Mouse (Mus musculus) embryo, embryonic 10.5 days (tissue): ENCODE data around the gene Sema3a.
"Not testable (repeated sequence)": the region's sequence is repeated elsewhere in the genome, so short reads cannot be mapped to it uniquely, and the experiment has no call there.

ENCODE experiments used
- DNase-seq: peaks from one replicate; pipeline ENCODE4 v3.0.0-alpha.2; 2015; ENCODE audit warnings: low spot score

Sema3a gene

DNA sequence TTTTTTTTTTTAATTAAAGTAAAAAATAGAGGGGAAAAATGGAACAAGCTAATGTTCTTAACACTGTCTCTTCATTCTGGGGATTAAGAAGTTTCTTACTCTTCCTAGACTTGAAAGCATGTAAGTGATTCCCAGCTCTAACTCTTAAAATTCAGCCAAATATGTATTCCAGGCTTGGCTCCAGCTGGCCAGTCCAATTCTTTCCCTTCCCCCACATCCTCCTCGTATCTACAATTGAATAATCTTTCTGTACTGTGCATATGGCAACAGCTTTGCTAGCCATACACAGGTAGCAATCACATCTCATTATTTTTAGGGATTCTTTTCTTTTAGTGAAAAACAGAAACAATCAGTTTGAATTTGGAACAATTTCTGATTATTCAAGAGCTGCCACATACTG, 303.5 kb downstream of the Sema3a start:
- no peak for DNase-seq

GRCm38 (mm10) chr5:13431827-13432226, 306.6 kb downstream of the Sema3a start:
- no peak for DNase-seq

- DNase-seq, result no peak
These were observed 307.4 kb downstream of the Sema3a start for GRCm38 (mm10) chr5:13432574-13432973.

DNA sequence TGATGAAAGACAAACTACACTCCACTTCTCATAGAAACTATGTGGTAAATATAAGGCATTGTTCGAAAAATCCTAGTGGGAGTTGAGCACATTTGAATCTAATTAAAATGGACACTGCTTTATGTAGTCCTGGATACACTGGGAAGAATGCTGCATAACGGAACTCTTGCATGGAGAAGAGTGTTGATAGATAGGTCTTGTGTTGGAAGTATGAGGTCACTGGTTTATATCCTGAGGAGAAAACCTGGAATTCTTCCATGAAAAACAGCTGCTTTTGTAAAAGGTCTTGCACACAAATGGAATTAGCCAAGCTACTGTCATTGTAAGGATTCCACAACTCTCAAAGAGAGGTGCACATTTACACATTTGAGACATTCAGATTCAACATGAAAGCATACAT, 308.1 kb downstream of the Sema3a start:
- no peak for DNase-seq

- no peak for DNase-seq
These were observed 315.9 kb downstream of the Sema3a start for GRCm38 (mm10) chr5:13441112-13441511.

DNA sequence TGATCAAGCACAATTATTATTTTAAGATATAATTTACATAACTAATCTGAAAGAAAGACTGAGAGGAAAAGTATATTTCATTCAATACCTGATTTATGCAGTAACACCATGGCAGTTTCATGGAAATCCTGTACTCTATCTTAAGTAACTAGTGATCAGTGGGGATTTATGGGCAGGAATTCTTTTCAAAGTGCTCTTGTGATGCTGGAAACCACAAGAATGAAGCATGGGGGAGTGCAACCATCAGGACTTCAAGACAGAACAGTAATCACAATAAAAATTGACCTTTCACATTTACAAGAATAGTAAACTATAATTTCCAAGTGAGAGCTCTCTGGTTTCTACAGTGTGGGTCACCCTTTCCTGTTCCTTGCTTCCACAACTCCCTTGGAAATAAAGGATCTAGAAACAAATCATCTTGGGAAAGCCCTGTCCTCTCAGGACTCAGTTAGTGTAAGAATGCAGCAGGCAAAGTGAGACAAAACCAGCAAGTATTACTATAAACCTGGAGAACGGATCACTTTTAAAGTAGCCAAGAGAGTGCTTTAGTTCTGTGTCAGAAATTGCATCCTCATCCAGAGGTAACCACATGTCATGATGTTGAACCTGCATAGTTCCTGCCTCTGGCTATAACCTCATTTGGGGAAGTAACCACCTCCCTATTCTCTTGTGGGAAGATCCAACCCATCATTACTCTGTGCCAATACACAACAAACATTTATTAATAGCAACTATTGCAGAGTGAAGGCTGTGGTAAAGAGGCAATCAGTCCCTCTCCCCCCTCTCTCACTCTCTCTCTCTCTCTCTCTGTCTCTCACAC, 335.2 kb downstream of the Sema3a start:
- no peak for DNase-seq

DNA sequence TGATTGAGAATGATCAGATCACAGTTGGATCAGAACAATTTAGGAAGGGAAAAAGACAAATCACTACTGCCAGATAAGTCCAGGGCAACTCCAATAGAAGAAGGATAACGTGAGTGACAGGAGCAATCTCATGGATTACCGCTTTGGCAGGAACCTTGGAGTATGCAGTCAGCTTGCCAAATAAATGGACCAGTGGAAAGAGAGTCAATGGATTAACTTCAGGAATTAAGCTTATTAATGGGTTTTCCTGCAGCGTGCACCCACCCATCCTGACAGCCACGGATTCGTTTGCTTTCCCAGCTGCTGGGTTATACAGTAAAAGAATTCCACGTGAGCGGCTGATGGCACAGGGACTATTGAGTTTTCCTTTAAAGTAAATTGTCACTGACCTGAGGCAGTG, 343.6 kb downstream of the Sema3a start:
- peak; percentile 29 for DNase-seq

DNA sequence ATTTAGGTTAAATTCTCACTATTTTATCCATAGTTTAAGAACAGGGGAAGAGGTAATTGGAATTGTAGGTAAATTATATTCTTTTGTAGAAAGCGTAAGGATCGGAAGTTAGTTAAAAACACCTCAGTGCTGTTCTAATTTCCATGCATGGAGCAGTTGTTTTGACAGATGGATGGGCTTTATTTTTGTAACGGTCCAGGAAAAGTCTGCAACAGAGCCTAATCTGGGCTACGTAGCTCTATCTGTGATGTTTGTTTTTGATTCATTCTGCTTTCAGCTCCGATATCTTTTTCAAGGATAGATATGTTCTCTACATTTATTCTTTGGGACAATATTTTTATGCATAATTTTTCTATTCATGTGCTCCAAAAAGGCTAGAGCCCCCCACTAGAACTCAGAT, 344.2 kb downstream of the Sema3a start:
- DNase-seq, result no peak

GRCm38 (mm10) chr5:13470057-13470905, 345.1 kb downstream of the Sema3a start:
- DNase-seq, result peak; percentile 29

DNA sequence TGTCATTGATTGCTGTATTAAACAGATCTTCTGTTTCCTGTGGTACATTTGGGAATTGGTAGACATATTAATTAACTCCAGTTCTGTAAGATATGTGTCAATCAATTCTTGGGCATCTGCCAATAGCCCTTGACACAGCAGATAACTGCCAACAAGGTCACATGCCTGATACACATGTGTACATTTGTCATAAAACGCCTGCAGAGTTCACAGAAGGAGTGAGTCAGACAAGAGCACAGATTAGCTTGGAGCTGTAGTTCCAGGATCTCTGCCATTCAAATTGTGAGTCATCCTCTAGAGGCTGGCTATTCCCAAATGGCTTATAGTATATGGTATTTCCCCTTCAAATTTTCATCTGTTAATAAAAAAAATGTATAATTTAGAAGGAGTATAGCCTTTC, 352.4 kb downstream of the Sema3a start:
- DNase-seq, result no peak

DNA sequence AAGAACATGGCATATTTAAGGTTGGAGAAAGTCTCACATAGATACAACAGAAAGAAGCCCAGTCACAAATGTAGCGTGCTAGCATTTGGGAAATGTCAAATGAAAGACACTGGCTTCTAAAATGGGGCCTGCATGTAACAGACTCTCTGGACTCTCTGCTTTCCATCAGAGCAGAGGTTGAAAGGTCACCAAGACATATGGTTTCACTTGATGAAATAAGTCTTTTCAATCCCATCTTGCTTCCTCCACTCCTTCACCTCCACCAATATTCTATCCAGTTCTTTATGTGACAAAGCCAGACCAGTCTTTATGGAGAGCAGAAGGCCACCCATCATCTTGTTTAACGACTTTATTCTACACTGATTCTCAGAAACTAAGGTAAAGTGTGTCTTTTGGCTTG, 363.5 kb downstream of the Sema3a start:
- DNase-seq, result peak; percentile 81

DNA sequence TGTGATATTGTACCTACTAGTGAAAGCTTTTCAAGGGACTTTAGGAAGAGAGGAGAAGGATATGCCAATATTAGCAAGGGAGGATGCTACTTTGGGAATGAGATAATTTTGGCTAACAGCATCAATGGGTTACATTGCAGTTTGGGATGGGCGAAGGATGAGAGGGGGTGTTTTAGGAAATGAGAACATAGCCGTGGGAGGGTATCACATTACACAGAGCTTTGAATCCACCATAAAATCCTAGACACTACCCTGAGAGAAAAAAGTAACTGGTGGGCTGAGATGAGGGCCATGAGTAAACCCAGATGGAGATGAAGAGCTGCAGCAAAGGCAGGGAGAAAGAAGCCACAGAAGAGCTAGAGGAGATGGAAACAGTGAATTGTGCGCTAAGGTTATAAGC, 370.8 kb downstream of the Sema3a start:
- DNase-seq, result not testable (repeated sequence)

- no peak for DNase-seq
These were observed 374.6 kb downstream of the Sema3a start for GRCm38 (mm10) chr5:13499835-13500234.

DNA sequence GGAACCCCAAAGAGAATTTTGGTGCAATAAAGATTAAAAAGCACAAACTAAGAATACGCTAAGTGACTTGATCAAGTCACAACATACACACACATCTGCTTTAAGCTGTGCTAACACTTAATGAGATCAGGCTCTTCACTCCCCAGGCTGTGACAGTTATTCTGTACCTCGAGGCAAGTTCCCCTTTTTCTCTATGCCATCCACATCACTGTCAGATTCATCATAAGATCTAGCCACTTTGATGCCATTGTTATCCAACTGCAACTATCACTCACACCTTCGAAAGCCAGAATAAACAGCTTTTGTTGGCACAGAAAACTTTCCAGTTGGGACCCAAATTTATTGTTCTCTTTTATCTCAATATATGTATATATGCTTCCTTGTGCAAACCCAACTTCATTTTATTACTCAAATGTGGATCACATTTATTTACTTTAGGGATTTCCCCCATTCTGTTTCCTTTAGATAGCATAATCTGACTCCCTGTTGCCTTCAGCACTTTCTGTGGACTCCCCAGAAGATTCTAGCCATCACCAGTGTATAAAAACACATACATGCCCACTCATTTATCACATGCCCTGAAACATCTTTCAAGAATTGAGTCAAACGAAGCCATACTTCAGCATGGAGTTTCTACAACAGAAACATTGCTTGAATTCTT, 380.8 kb downstream of the Sema3a start:
- DNase-seq, result no peak

GRCm38 (mm10) chr5:13509163-13509562, 383.9 kb downstream of the Sema3a start:
- no peak for DNase-seq

- DNase-seq, result no peak
These were observed 391.8 kb downstream of the Sema3a start for GRCm38 (mm10) chr5:13517018-13517417.

DNA sequence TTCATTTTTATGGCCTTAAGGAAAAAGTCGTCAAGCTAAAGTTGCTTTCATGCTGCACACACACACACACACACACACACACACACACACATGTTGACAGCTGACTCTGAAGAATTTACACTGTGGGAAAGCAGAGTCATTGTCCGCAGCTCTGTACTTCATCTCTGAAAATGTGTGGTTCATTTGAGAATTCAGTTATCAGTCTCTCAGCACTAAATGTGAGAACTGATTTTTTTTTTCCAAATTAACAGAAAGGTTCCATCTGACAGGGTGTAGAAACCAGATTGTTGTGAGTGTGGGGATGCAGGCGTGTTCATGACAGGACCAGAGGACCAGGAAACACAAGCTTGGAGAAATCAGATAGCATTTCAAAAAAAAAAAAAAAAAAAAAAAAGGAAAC, 400.4 kb downstream of the Sema3a start:
- no peak for DNase-seq

DNA sequence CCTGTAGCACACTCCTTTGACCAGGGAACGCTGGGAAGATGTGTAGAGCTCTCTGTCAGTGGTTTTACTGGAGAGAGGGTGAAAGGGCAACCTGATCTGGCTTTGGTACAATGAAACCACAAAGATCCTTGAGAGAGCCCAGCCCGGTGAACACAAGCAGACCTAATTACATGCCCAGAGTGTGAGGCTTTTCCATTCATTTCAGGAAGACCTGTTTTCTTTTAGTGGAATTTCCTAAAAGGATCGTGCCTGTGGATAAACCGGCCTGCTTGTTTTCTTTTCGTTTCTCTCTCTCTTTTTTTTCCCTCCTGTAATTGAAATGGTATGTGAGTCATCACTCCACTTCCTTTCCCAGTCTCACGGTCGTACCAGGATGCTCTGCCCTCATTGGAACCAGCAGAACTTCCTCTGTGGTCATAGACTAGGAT, 401.8 kb downstream of the Sema3a start:
- peak; percentile 65 for DNase-seq

DNA sequence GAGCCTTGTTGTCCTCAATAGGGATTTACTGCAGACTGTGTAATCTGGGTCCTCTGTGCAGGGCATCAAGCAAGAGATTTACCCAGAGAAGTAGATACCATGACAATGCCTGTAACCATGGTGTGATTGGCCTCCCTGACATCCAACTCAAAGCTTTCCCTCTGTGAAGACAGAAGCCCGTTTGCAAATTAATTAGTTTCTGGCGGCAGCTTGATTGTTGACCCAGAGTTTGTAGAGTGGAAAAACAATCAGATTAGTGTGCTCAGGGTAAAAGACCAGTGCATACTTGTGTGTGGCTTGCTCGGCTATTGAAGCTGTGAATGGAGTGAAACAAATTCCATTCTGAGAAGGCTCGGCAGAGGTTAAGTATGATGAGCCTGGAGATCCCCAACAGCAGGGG, 404.0 kb downstream of the Sema3a start:
- peak; percentile 80 for DNase-seq

GRCm38 (mm10) chr5:13547472-13548209, 422.4 kb downstream of the Sema3a start:
- peak; percentile 59 for DNase-seq

GRCm38 (mm10) chr5:13548210-13548554, 423.0 kb downstream of the Sema3a start:
- no peak for DNase-seq

GRCm38 (mm10) chr5:13549080-13549479, 423.9 kb downstream of the Sema3a start:
- no peak for DNase-seq
